Mouse (Mus musculus): ENCODE measurements around the gene Abcb1a. TPM values are rescaled to one million over a fixed set of nuclear protein-coding genes. Genes with fewer than 3 reads are reported as not detected.
"Not testable (repeated sequence)": the region's sequence is repeated elsewhere in the genome, so short reads cannot be mapped to it uniquely, and the experiment has no call there.

The Abcb1a gene
- total RNA-seq, 4 experiments from 2014 or later = 41.8 to 110 (median 72.3) TPM

DNA sequence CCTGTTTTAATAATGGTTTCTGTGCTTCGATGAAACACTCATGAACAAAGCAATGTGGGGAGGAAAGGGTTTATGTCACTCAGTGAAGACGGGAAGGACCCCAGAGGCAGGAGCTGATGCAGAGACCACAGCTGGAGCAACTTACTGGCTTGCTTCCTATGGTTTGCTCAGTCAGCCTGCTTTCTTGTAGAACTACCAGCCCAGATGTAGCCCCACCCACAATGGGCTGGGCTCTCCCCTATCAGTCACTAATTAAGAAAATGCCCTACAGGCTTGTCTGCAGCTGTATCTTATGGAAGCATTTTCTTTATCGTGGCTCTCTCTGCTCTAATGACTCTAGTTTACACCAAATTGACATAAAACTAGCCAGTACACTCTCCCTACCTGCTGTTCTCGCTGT is 67.9 kb downstream of the Abcb1a start:
- no peak for DNase-seq

DNA sequence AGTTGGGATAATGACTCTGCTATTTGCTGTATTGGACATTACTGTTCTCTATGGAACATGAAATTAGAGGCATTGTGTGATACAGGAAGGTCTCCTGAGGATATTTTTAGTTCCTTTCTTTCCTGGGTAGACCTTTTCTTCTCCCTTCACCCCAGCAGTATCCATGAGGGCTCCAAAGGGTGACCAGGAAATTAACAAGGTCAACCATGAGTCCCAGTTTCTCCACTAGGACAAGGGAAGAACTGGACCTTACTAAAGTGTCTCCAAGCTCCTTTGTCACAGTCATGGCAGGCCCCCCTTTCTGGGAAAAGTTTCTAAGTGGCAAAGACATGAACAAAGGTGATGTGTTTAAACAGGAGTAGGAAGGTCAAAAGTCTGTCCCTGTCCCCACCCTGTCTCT is 72.8 kb downstream of the Abcb1a start:
- no peak for DNase-seq

DNA sequence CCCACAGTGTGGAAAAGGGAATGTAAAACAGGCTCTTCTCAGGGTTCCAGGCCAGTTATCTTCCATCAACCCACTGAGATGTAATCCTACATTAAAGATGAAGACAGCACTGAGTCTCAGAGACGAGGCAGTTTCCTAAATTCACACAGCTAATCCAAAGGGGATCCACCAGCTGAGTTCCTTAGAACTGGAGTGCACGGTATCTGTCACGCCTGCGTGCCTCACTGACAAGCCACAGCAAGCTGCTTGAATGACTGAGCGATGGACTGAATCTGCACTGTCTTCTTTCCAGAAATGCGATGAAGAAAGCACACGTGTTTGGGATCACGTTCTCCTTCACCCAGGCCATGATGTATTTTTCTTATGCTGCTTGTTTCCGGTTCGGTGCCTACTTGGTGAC is 73.4 kb downstream of the Abcb1a start:
- not testable (repeated sequence) for DNase-seq

DNA sequence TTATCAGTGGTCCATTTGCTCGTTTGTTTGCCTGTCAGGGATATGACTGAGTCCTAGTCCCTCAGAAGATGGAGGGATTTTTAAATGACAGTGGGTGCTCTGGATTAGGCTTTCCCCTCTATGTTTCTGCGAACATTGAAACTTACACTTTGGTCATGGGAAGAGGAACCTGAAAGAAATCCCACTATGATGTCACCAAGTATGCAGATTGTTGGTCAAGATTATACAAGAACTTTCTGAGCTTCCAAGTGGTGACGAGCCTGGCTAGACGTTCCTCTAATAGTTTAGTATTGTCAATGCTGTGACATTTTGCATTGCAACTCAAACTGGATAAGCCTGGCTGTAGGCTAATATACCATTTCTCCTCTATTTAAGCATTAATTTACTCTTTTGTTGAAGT is 76.5 kb downstream of the Abcb1a start:
- no peak for DNase-seq

DNA sequence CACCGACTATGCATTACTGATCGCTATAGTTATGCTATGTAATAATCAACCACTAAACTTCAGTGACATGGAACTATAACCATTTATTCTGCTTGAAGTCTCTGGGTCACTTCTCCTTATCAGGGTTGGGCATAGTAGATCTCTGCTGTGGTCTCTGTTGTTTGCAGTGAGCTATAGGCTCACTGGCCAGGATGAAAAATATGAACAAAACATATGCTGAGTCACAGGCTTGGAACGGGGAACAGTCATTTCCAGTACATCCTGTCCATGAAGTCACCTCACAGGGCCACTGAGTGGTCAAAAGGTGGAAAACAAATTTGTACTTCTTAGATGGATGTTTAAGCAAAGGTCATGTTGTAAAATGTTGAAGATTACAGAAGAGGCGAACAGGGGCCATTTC is 77.2 kb downstream of the Abcb1a start:
- DNase-seq = no peak

DNA sequence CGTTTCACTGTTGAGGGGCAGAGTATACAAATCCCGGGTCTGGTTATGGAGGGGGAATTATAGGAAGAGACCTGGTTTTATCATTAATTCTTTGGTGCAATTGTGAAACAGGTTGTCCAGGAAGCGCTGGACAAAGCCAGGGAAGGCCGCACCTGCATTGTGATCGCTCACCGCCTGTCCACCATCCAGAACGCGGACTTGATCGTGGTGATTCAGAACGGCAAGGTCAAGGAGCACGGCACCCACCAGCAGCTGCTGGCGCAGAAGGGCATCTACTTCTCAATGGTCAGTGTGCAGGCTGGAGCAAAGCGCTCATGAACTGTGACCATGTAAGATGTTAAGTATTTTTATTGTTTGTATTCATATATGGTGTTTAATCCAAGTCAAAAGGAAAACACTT is 87.4 kb downstream of the Abcb1a start:
- not testable (repeated sequence) for DNase-seq

DNA sequence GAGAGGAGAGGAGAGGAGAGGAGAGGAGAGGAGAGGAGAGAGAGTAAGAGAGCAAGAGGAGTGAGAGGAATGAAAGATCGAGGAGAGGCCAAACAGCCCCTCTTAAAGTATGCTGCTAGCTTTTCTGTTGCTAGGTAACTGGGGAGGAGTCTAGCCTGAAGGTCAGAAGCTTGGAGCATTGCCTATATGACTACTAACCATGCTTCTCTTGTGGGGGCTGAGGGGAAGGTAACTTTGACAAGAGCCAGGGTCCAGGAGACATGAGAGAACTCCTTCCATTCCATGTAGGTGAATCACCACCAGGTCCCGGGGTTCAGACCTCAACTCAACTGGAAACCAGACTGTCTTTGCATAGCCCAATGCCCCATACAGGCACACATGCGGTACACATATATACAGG is 113.0 kb downstream of the Abcb1a start:
- no peak for DNase-seq

DNA sequence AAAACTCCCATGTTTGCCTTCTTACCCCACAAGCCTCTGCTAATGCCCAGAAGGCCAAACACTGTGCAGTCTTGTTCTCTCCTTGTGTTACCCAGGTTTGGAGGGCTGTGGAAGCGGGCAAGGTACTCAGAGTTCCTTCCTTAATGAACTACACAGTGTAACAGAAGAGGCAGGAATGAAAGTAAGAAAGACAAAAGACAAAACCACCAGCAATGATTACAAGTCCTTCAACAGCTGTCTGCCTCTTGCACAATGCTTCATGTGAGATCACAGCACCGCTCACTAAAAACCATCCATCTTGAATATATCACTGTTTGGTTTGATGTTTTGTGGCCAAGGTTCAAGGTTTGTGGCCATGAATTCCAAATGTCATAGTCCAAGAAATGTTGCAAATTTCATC is 118.4 kb downstream of the Abcb1a start:
- DNase-seq = peak; percentile 71

DNA sequence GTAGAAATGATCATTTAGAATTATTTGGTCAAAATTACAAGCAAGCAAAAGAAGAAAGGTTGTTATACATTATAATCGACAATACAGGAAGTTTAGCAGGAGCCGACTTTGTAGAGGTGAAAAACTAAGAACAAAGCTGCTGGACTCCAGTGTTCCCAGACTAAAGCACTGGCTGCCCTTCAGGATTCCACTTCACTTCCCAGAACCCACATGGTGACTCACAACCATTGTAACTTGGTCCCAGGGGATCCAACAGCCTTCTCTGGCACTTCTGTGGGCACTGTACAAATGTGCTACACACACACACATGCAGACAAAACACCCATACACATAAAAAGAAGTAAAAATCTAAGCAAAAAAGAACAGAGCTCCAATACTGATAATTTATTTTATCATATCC is 118.9 kb downstream of the Abcb1a start:
- DNase-seq = peak; percentile 62

DNA sequence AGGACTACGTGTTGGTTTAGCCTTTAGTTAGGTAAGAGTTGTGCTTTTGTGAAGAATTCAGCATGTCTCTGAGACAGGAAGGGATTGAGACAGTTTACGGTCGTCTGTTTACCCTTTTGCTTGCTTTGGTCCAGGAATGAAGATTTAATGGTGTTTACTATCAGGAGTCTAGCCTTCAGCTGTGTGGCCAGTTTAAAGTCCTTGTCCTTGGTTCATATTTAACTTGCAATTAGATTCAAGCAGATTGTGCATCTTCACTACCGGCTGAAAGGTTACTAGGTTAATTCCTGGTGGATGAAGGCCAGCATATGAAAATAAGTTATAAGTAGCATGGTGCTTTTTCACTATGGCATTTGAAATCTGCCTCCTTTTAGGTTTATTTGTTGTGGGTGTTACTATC is 132.4 kb downstream of the Abcb1a start:
- no peak for DNase-seq

Other genes with a start within 250 kb of the Abcb1a start
- 10 to 100 TPM in 2 of 4 experiments, 1 to 10 TPM in 2; 5.7 to 13.6 (median 8.5) TPM for gene Dbf4, start 237.4 kb upstream of the Abcb1a start, total RNA-seq (2022)
- gene Slc25a40, start 237.2 kb upstream of the Abcb1a start, total RNA-seq (2022) = 10 to 100 TPM; 12.5 to 26.7 (median 15.4) TPM
- gene Rundc3b, start 37.1 kb upstream of the Abcb1a start, total RNA-seq (2022) = 10 to 100 TPM in 2 of 4 experiments, 1 to 10 TPM in 2; 6.4 to 12.6 (median 10.0) TPM
- gene Abcb1b, start 138.1 kb downstream of the Abcb1a start, total RNA-seq (2022) = 1,000 to 10,000 TPM; 1,058 to 3,817 (median 2,151) TPM
- gene Abcb4, start 233.6 kb downstream of the Abcb1a start, total RNA-seq (2022) = 10 to 100 TPM in 2 of 4 experiments, 1 to 10 TPM in 2; 4.4 to 13.1 (median 7.8) TPM